Mouse (Mus musculus): ENCODE measurements at regions not wholly inside any gene's neighbourhood (a gene's known extent, or its start where the extent isn't known, plus 50 kb on each side); places are given as distances from the start of the nearest gene placed in this dataset.

DNA sequence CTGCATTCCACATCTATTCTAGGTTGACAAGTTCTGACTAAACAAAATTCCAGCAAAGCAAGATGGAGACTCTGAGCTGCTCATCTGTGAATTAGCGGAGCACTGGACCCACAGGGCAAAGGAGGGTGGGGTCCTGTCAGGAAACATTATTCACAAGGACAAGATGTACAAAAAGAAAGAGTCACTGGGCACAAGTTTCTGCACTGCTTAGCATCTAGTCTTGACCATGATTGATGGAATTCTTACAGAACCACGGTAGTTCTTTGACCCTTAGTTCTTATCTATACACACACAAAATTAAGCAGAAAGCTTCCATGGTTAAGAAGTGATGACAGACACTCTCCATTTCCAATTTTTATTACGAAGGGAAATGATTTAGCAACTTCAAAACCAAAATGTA lies 267.6 kb downstream of the Mreg start:
- no peak for DNase-seq

DNA sequence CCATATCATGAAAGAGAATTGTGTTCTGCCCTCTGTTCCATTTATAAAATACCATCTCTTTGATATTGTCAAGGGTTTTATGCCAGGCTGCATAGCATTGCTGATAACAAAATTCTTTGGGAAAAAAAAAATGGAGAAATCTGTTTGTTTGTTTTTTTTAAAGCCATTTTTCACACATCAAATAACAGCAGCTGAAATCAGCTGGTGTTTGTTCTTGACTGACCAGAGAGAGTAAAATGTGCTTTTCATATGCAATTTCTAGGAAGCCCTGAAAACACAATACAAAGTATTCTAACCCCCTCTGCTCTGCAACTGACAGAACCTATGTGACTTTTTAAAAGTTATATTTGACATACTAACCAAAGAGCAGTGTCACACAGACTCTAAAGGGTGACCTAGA lies 270.0 kb downstream of the Mreg start:
- DNase-seq, result no peak

DNA sequence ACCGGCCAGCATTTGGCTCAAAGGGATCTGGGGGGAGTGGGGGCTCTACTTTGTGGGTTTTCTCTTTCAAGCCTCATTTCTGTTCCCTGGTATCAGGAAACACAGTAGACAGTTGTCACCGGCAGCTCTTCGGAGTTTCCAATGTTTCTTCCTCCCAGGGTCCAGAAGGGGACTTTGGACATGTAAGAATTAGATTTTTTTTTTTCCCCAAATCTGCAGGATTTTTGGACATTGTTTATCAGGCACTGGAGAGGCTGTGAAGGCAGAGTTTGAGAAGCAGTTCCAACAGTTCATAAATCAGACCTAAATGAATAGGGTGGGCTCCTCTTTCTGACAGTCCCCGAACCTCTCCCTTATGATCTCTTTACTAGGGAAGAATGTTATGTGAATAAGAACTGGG lies 270.4 kb downstream of the Mreg start:
- DNase-seq, result no peak

DNA sequence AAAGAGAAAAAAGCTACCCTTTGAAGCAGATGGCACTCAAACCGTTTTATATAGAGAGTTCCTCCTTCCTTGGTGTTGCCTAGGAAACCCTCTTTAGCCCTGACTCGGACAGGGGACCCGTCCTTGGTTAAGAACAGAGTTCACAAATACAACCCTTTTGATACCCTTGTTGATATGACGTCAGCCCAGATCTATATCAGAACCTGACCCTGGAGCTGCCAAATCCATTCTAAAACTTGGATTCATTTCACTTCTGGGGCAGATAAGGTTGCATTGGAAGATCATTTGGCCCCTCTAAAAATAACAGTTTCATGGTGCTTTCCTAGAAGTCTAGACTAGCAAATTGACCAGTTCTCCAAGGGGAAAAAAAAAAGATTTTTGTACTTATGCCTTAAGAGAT lies 271.2 kb downstream of the Mreg start:
- DNase-seq, result no peak

DNA sequence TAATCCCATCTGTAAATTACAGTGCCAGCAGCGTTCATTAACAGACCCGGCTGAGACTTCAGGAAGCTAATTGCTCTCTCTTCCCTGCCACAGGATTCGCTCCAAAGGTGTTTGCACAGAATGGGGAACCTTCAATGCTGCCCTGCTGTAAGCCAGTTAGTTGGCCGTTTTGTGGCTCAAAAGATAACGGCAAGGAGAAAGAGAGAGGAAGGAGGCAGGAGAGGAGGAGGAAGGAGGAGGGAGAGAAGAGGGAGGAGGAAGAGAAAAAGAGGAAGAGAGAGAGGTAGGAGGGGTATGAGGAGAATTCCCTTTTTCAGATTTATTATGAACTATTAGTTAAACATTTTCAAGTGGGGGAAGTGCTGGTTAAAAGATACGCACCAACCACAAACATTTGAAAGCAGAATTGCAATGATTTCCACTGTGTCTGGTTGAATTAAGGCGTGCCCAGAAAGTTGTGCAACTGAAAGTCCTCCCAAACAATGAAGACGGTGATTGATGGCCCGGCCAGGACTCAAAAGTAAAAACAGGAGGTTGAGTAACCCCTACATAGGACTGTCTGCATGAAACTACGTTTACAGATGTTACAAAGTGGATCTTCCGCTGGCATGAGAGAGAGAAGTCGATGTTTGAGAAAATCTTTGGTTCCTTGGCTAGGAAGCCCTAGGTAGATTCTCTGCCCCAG lies 273.6 kb downstream of the Mreg start:
- DNase-seq, result peak; percentile 53 to 62

DNA sequence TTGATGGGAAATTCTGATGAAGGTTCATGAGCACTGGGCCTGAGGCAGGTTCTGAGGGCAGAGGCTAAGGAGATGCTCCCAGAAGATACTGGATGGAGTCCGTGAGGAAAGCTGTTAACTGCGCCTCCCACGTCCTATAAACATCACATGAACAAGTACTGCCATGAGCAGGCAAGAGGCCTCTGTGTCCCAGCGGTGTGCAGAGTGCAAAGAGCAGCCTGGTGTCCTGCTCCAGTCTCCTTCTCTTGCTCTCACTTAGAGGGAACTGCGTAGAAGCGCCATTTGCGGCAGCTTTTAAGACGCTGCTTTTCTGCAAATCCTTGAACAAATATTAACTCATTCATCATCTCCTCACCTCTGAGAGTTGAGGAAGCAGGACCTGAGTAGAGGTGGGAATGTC lies 274.2 kb downstream of the Mreg start:
- no peak for DNase-seq

DNA sequence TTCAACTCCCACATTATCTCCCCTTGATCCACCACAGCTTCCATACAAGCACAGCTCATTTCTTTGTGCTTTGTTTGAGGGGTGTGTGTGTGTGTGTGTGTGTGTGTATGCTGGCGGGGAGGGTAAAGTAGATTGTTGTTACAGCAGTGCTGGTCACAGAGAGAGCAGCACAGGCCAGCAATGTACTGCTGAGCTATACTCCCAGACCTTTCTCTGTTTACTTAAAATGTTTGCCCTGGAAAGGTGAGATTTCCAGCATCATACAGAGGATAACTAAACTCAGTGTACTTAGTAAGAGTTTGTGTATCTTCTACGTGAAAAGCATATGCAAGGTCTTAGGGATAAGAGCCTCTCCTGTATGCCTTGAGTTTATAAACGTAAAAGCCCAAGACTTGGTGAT lies 274.9 kb downstream of the Mreg start:
- no peak for DNase-seq

DNA sequence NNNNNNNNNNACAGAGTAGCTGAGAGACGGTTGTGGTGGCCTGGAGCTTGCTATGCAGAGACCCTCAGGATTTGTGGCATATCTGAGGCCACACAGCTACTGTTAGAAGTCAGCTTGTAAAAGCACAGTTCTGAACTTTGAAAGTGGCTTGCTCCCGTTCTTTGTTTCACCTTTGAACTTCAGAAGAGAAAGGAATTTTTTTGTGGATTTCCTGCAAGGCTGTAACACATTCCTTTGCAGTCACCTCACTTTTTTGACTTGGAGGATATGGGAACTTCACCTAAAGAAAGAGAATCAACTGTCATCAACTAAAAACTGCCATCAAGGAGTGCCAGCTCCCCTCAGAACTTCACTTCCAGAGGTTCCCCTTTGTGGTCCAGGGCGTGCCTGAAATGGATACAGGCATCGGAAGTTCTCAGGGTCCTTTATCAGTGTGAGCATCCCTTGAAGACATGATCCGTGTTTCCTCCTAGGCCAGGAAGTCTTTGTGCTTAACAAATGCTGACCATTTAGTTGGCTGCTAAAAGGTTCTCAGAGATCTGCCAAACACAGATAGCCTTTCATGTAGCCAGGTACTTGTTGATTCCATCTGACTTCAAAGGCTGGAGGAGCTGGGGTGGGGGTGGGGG lies 275.5 kb downstream of the Mreg start:
- no peak for DNase-seq

DNA sequence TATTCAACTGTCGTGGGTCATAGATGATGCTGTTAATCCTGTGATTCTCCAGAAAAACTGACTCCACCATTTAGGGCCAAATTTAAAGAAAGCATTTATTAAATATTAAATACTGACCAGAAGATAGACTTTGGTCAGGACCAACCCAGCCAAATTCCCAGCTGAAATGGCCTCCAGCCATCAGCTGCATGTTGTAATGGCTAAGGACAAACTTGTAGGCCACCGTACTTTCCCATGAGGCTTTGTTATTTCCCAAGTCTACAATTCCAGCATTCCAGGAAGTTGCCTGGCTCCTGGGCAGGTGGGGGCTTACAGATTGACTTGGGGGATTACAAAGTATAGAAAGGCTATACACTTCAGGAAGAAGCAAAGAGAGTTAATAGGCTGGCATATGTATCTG lies 272.5 kb upstream of the Fn1 start:
- DNase-seq, result no peak

DNA sequence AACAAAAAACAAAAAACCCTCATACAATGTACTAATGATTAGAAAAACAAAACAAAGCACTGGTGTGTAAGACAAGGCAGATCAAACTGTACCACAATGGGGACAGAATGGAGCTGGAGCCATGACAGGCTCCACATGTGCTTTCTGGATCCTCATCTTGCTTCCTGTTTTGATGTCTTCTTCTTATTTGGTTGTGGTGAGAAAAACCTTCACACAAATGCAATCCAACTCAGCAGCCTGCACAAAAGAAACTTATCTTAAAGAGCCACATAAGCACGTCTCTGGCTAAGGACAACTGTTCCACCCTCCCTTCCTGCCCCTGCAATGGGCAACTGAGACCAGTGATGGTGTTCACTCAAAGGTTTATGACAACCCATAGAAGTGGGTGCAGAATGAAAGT lies 271.9 kb upstream of the Fn1 start:
- DNase-seq, result no peak

DNA sequence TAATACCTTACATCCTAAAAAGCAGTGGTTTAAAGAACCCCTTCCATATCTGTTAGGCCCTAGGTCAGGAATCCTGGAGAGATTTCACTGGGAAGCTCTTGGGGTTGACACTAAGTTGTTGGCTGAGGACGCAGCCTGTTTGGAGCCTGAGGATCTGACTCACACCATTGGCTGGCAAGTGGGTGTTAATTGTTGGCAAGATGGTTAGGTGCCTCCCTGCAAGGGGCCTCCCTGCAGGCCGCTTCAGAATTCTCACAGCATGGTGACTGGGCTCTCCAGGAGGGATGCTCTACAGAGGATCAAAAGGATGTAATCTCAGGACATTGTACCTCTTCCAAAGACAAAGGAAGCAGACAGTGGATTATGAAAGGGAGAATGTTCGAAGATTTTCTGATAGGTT lies 270.7 kb upstream of the Fn1 start:
- no peak for DNase-seq

DNA sequence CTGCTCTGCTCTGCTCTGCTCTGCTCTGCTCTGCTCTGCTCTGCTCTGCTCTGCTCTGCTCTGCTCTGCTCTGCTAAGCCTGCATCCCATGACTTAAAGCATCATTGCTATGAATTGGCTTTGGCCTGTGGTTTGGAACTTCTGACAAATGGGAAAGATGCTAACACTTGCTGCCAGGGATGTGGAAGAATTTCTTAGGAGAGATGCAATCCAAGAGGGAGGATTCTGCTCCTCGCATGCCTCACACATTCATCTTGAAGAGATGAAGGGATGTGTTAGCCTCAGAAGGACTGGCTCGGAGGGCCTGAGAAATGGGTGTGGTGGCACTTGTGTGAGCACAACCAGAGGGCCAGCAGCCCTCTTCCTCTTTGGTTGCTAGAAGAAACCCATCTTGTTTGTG lies 268.5 kb upstream of the Fn1 start:
- no peak for DNase-seq

DNA sequence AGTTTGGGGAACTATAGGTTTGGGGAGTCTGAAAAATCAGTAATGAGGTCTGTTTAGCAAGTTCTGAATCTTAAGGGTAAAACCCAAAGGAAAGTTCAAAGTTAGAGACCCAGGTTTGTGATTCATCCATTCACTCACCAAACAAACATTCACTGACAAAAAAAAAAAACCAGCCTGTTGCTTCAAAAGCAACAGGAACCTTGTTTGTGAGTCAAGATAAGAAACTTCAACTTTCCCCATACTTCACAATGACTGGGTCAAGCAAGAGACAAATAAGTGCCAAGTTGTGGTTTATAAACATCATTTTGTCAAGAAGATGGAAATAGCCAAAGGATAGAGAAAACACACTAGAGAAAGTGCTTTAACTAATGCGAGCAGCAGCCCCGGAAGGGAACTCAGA lies 266.9 kb upstream of the Fn1 start:
- DNase-seq, result no peak

DNA sequence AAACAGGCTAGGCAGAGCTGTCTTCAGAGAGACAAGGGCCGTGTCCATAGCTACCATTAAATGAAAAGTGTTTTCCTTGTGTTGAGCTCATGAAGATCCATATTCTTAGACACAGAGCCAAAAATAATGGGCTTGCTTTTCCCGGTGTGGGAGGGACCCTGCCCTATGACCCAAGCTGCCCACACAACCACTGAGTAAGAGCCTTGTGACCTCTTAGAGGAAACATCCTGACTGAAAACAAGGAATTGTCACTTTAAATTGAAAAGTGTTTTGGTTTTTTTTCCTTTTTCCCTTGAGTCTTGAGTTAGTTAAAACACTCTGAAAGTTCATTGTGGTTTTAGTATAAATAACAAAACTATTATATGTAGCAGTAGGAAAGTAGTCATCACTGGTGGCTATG lies 264.0 kb upstream of the Fn1 start:
- DNase-seq, result no peak

DNA sequence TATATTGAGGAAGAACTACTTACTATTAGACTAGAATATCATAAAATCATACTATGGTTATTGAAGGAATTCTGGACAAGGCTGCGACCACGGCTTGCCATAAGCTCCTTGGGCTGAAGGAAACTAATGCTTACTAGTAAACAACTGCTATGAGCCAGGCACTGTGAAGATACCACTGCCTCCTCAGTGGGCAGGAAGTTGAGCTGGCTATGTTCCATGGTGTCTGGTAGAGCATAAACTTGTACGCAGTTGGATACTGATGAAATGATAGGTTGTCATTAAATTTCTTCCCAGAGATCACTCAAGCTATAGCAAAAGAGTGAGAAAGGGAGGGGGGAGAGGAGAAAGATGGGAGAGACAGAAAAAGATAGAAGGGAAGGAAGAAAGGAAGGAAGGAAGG lies 261.4 kb upstream of the Fn1 start:
- DNase-seq, result no peak

DNA sequence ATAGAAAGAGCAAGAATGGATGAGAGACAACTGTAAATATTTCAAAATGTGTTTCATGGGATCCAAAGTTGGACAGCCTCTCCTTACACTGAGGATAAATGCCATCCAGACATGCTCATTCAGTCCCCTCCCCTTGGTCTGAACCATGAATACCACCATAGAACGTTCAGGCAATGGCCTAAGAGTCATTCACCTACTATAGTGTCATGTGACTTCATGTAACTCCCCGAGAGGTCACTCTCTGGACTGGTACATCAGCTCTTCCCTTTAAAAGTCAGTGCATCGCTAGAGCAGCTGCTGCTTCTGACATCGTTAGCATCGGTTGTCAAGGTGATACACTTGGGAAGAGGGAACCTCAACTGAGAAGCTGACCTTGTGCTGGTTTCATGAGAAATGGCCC lies 260.2 kb upstream of the Fn1 start:
- DNase-seq, result no peak

DNA sequence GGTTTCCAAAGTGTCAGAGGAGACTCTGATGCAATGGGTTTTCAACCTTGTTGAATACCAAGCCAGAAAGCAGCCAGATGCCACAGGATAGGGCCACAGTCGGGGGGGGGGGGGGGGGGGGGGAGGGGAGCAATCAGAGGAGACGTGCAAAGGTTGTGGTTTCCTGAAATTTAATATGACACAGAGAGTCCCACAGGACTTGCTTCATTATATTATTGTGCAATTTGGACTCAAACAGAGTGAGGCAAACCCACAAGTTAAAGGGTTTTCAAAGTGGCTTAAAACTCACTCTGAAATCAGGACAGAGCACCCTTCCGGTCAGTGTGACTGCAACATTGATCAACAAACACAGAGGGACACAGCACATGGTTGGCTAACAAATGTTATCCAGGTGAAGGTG lies 259.4 kb upstream of the Fn1 start:
- DNase-seq, result peak in 1 of 2 experiments; percentile 37

DNA sequence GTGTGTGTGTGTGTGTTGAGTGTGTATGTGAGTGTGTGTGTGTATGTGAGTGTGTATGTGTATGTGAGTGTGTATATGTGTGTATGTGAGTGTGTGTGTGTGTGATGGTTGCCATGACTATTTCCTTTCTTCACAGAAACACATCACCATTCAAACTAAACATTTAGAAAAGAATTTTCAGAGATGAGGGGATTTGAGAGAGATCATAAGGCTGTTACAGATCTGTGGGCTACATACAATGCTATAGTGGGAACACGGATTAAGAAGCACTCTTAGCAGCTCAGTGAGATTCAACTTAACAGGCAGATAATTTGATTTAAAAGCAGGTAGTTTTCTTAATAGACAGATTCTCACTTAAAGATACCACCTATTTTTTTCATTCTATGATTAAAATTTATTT lies 257.1 kb upstream of the Fn1 start:
- no peak for DNase-seq

DNA sequence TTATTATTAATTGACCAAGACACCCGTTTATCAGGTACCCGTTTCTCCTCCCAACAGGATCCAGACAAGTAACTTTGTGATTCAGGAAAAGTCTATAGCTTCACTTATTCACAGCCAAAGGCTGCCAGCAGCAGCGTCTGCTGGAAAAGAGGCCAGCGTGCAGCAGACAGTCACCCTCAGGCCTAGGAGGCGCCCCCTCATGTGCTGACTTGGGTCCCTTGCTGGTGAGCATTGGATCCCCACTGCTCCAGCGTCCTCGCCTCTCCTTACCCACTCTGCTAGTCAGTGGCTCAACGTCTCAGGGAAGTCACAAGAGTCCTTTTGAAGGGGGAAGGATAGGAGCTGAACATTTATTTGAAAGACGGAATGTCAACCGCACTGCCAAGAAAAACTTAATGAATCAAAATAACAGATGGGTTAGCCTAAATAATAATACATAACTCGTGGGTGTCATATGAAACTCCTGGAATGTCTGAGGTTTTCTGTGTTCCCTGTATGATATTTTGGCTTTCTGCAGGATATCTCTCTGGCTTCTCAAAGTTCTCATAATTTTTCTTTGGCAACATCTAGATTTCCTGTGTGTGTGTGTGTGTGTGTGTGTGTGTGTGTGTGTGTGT lies 256.6 kb upstream of the Fn1 start:
- no peak for DNase-seq

DNA sequence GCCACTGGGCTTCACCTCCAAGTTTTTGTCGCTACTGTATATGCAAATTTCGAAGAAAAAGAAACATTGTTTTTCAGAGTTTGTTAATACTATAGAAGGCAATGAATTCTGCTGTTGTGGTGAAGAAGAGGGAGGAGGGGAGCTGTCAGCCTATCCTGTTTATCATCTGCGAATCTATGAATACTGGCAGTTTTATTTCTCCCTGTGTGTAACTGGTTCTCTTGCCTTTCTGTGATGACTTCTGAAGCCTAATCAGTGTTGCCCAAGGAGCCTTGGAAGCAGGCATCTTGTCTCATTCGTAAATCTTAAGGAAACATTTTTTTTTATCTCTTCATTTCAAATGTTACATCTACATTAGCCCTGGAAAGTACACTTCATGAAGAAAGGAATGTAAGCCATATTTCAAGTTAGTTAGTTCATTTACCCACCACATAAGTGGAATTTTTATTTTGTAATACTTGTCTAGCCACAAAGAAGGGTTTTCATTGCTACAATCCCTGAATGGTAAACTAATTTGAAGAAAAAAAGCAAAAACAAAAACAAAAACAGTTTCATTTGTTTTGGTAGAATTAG lies 251.5 kb upstream of the Fn1 start:
- DNase-seq, result no peak

DNA sequence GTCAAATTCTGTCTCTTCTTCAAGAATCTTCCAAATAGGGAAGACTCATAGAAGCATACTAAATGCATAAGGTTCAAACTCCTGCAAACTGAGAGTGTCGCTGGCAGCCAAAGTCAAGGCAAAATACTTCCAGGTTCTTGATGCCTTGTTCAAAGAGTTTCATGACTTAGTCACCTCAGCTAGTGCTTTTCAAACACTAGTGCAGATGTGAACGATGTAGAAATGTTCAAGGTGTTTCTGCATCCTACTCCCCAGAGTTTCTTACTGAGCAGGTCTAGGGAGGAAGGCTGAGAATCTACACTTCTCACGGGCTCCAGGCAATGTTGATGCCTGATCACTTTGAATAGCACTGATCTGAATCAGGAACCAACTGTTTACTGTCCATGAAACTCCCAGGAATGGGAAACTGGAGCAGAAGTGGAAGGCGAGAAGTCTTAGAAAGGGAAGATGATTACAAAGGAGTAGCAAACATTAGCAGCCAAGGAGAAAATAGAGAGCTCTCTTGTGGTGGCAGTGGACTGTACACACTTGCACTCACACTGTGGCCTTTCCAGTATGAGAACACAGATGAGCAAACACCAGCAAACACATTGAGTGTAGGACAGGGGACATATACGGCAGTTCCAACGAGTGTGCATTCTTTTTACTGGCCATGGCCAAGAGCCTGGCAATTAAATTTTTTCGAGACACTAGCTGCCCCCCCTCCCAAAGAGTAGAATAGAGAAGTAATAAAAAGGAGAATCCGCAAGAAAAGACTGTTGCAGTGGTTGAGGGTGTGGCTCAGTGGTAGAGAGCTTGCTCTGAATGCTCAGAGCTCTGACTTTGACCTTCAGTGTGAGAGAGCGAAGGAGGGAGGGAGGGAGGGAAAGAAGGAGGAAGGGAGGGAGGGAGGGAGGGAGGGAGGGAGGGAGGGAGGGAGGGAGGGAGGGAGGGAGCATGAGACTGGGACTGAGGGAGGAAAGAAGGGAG lies 247.4 kb upstream of the Fn1 start:
- DNase-seq, result no peak

DNA sequence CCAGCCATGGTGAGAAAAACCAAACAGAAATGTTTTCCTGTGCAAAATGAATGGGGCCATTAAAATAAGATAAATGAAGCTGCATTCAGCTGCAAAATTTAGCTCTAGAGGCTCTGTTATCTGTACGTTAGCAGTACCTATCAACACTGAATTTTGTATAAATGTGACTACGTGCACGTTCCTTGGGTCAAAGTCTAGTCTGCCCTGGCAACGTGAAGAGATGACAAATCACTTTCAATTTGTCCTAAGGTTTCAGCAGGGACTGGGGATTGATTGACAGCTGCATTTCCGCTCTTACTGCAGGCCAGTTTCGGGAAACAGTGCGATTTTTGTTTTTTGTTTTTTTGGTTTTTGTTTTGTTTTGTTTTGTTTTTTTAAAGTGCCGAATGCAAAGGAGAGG lies 246.1 kb upstream of the Fn1 start:
- no peak for DNase-seq

DNA sequence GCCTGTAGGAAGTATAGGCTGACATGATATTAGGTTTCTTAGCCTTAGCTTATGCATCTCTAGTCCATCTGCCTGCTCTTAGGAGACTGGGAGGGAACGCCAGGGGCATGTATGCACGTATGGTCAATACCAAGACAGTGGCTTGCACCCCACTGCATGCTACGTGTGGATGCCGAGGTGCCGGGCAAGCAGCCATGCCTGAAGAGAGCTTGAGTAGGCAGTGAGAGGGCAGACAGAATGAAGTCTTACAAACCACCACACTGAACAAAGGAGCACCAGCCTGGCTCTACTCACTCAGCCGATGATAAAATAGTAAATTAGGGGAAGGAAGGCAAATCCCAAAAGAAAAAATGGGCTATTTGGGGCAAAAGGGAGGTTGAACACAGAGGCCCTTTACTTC lies 245.2 kb upstream of the Fn1 start:
- peak; percentile 14 to 24 for DNase-seq

Measured in lung, adult 18-20 months (tissue).